Mouse (Mus musculus) neural tube, embryonic 12.5 days (tissue): Measurements from ENCODE around the gene Slc25a45. TPM values are rescaled to one million over a fixed set of nuclear protein-coding genes. Genes with fewer than 3 reads are reported as not detected.

Source experiments
- ATAC-seq: fragments of 200-750 bp; cut with Nextera tagmentation; 2 replicates; pipeline ENCODE4 v1.8.0; 2017; ENCODE audit warnings: low read depth, mild to moderate bottlenecking, moderate TSS enrichment, moderate library complexity; ENCODE audit not compliant: low FRiP score
- H3K27ac ChIP-seq: fragments of 300-500 bp; sonication (generic); 2 replicates; pipeline ENCODE4 v1.5.1; 2016
- H3K27me3 ChIP-seq: fragments of 300-500 bp; sonication (generic); replicated peaks from 2 replicates; pipeline ENCODE4 v1.6.1; 2016; ENCODE audit warnings: mild to moderate bottlenecking
- H3K36me3 ChIP-seq: fragments of 300-500 bp; sonication (generic); 2 replicates; pipeline ENCODE4 v1.6.1; 2016; ENCODE audit warnings: mild to moderate bottlenecking
- H3K4me1 ChIP-seq: fragments of 300-500 bp; sonication (generic); 2 replicates; pipeline ENCODE4 v1.6.1; 2016
- H3K4me2 ChIP-seq: fragments of 300-500 bp; sonication (generic); replicated peaks from 2 replicates; pipeline ENCODE4 v1.6.1; 2016; ENCODE audit warnings: mild to moderate bottlenecking
- H3K4me3 ChIP-seq: fragments of 300-500 bp; sonication (generic); 2 replicates; pipeline ENCODE4 v1.5.1; 2016
- H3K9ac ChIP-seq: fragments of 300-500 bp; sonication (generic); 2 replicates; pipeline ENCODE4 v1.6.1; 2016; ENCODE audit warnings: mild to moderate bottlenecking
- H3K9me3 ChIP-seq: fragments of 300-500 bp; sonication (generic); 2 replicates; pipeline ENCODE4 v1.6.1; 2016; ENCODE audit warnings: mild to moderate bottlenecking
- WGBS: fragments of 180-500 bp; shearing (Covaris S2); methylation state at CpG from one replicate; pipeline ENCODE4 v1.1.7; 2016; 5-methylcytosine and 5-hydroxymethylcytosine counted together
- polyA plus RNA-seq: library from polyadenylated mRNA; unstranded; fragments of >200 nt; fragmentation: Nextera tagmentation; extraction: Ambion mirVana; gene quantifications from 2 replicates; pipeline ENCODE4 v1.2.1, GENCODE M21; 2016

The Slc25a45 gene
- 1.7 and 2.5 TPM in 2 replicates for polyA plus RNA-seq

- Histone ChIP-seq H3K27me3 (no peaks in the 10 kb centered on the region), H3K4me1 (peaks cover 12% of the 10 kb centered on the region), H3K27ac (no peak within 1 kb of the TSS), H3K4me3 (peak within 1 kb of the TSS; percentile 7; the same call in 1 of the 2 replicates), H3K9ac (peak within 1 kb of the TSS; percentile 18; the same call in 1 of the 2 replicates), H3K9me3 (no peaks in the 10 kb centered on the region), H3K36me3 (0 out of 2 replicates have a peak, but pooled peaks cover 5% of the 10 kb centered on the region), H3K4me2 (0 out of 2 replicates have a peak within 1 kb of the TSS, but pooled peaks have one; percentile 12)
- WGBS, result 46% methylated on average over 15 of the region's 15 CpGs
- ATAC-seq, result peak; percentile 45
Measured at GRCm38 (mm10) chr19:5877618-5878361, at the start of gene Slc25a45. Slc25a45 (plus strand) TSS chr19:5877808.

- Histone ChIP-seq H3K27me3 (0 out of 2 replicates have a peak, but pooled peaks cover 4% of the 10 kb centered on the region), H3K27ac (no peak overlapping the region), H3K4me2 (no peak overlapping the region), H3K4me3 (no peak overlapping the region), H3K36me3 (no peaks in the 10 kb centered on the region), H3K9ac (no peak overlapping the region), H3K4me1 (peaks cover 9% of the 10 kb centered on the region; the same call in 1 of the 2 replicates), H3K9me3 (no peaks in the 10 kb centered on the region)
- ATAC-seq, result no peak
- WGBS, result 87% methylated on average over 3 of the region's 3 CpGs
Measured at GRCm38 (mm10) chr19:5828155-5828554, 49.5 kb upstream of the Slc25a45 start.

GRCm38 (mm10) chr19:5828905-5829304 is 48.7 kb upstream of the Slc25a45 start:
- Histone ChIP-seq H3K4me3 (no peak overlapping the region), H3K4me2 (no peak overlapping the region), H3K27ac (no peak overlapping the region), H3K36me3 (no peaks in the 10 kb centered on the region), H3K27me3 (0 out of 2 replicates have a peak, but pooled peaks cover 4% of the 10 kb centered on the region), H3K4me1 (peaks cover 7% of the 10 kb centered on the region; the same call in 1 of the 2 replicates), H3K9me3 (no peaks in the 10 kb centered on the region), H3K9ac (no peak overlapping the region)
- 91% methylated on average over 7 of the region's 7 CpGs for WGBS
- ATAC-seq, result no peak

- Histone ChIP-seq H3K9me3 (no peaks in the 10 kb centered on the region), H3K36me3 (no peaks in the 10 kb centered on the region), H3K4me1 (peaks cover 7% of the 10 kb centered on the region; the same call in 1 of the 2 replicates), H3K27me3 (no peaks in the 10 kb centered on the region), H3K4me2 (no peak overlapping the region), H3K27ac (no peak overlapping the region), H3K4me3 (no peak overlapping the region), H3K9ac (no peak overlapping the region)
- 87% methylated on average over 19 of the region's 19 CpGs for WGBS
- ATAC-seq, result no peak
Measured at GRCm38 (mm10) chr19:5829958-5830615, 47.5 kb upstream of the Slc25a45 start.

- H3K9ac ChIP-seq, result no peak overlapping the region
- peaks cover 7% of the 10 kb centered on the region; the same call in 1 of the 2 replicates for H3K4me1 ChIP-seq
- no peak overlapping the region for H3K4me2 ChIP-seq
- H3K27me3 ChIP-seq, result no peaks in the 10 kb centered on the region
- no peaks in the 10 kb centered on the region for H3K36me3 ChIP-seq
- WGBS, result 91% methylated on average over 7 of the region's 7 CpGs
- no peak overlapping the region for H3K4me3 ChIP-seq
- no peaks in the 10 kb centered on the region for H3K9me3 ChIP-seq
- H3K27ac ChIP-seq, result no peak overlapping the region
- ATAC-seq, result no peak
Measured at GRCm38 (mm10) chr19:5830776-5831175, 46.8 kb upstream of the Slc25a45 start.

- Histone ChIP-seq H3K9me3 (no peaks in the 10 kb centered on the region), H3K9ac (no peak overlapping the region), H3K4me3 (no peak overlapping the region), H3K4me2 (no peak overlapping the region), H3K27ac (no peak overlapping the region), H3K4me1 (peaks cover 7% of the 10 kb centered on the region; the same call in 1 of the 2 replicates), H3K27me3 (no peaks in the 10 kb centered on the region), H3K36me3 (no peaks in the 10 kb centered on the region)
- 90% methylated on average over 11 of the region's 11 CpGs for WGBS
- no peak for ATAC-seq
Measured at GRCm38 (mm10) chr19:5831224-5831957, 46.2 kb upstream of the Slc25a45 start.

GRCm38 (mm10) chr19:5831958-5832320 is 45.7 kb upstream of the Slc25a45 start:
- 93% methylated on average over 4 of the region's 4 CpGs for WGBS
- no peaks in the 10 kb centered on the region for H3K9me3 ChIP-seq
- no peak overlapping the region for H3K4me3 ChIP-seq
- H3K27ac ChIP-seq, result no peak overlapping the region
- no peaks in the 10 kb centered on the region for H3K36me3 ChIP-seq
- H3K27me3 ChIP-seq, result no peaks in the 10 kb centered on the region
- no peak for ATAC-seq
- no peak overlapping the region for H3K9ac ChIP-seq
- no peak overlapping the region for H3K4me2 ChIP-seq
- H3K4me1 ChIP-seq, result peaks cover 7% of the 10 kb centered on the region; the same call in 1 of the 2 replicates

- H3K4me1 ChIP-seq, result peaks cover 7% of the 10 kb centered on the region; the same call in 1 of the 2 replicates
- H3K27ac ChIP-seq, result no peak overlapping the region
- no peaks in the 10 kb centered on the region for H3K27me3 ChIP-seq
- no peak for ATAC-seq
- no peaks in the 10 kb centered on the region for H3K9me3 ChIP-seq
- H3K9ac ChIP-seq, result no peak overlapping the region
- H3K36me3 ChIP-seq, result no peaks in the 10 kb centered on the region
- H3K4me2 ChIP-seq, result no peak overlapping the region
- no peak overlapping the region for H3K4me3 ChIP-seq
- WGBS, result 84% methylated on average over 6 of the region's 6 CpGs
Measured at GRCm38 (mm10) chr19:5832326-5832725, 45.3 kb upstream of the Slc25a45 start.

- no peaks in the 10 kb centered on the region for H3K36me3 ChIP-seq
- WGBS, result 93% methylated on average over 10 of the region's 10 CpGs
Measured at GRCm38 (mm10) chr19:5833287-5834100, 44.1 kb upstream of the Slc25a45 start.

GRCm38 (mm10) chr19:5834260-5834925 is 43.2 kb upstream of the Slc25a45 start:
- Histone ChIP-seq H3K4me1 (0 out of 2 replicates have a peak, but pooled peaks cover under 1% of the 10 kb centered on the region), H3K9me3 (no peaks in the 10 kb centered on the region), H3K9ac (no peak overlapping the region), H3K27me3 (no peaks in the 10 kb centered on the region), H3K36me3 (no peaks in the 10 kb centered on the region), H3K4me2 (no peak overlapping the region), H3K27ac (no peak overlapping the region), H3K4me3 (no peak overlapping the region)
- no peak for ATAC-seq
- WGBS, result 90% methylated on average over 12 of the region's 12 CpGs

More at GRCm38 (mm10) chr19:5833287-5834100, 44.1 kb upstream of the Slc25a45 start:
- Histone ChIP-seq H3K27ac (no peak overlapping the region), H3K4me1 (peaks cover 7% of the 10 kb centered on the region; the same call in 1 of the 2 replicates), H3K4me2 (no peak overlapping the region), H3K9ac (no peak overlapping the region), H3K27me3 (no peaks in the 10 kb centered on the region), H3K9me3 (no peaks in the 10 kb centered on the region), H3K4me3 (no peak overlapping the region)
- ATAC-seq, result no peak
